11 mouse cellular contexts compared by ENCODE assay signal in genomic region chr10:68319438-68319837, GRCm38 (mm10). TPM values are rescaled to one million over a fixed set of nuclear protein-coding genes. Genes with fewer than 3 reads are reported as not detected.
DNase-seq lines count a peak whose midpoint lies in the region; ATAC-seq and TF ChIP-seq lines count a peak whose summit lies in the region.
"Had no signal": no experiment of that assay in that cellular context is flagged by ENCODE, and none has a peak within 500 bp of the region (broad histone marks: within the 10 kb centered on the region; RNA-seq: fewer than 3 reads in every experiment).

No protein-coding gene starts in this region.

- WGBS in kidney, postnatal 0 days = 38% methylated on average over 6 of the region's 6 CpGs
- 53% methylated on average over 6 of the region's 6 CpGs for WGBS in embryonic facial prominence, embryonic 14.5 days
- WGBS in heart, embryonic 10.5 days = 48% methylated on average over 6 of the region's 6 CpGs
- 51% methylated on average over 6 of the region's 6 CpGs for WGBS in limb, embryonic 12.5 days
- 69% methylated on average over 6 of the region's 6 CpGs for WGBS in midbrain, embryonic 13.5 days

- H3K36me3 ChIP-seq in kidney, postnatal 0 days (ENCODE audit: insufficient read depth, low read length) = no peaks in the 10 kb centered on the region
- H3K36me3 ChIP-seq in embryonic facial prominence, embryonic 14.5 days (ENCODE audit: control insufficient read depth, insufficient read depth, low read length) = no peaks in the 10 kb centered on the region
- no peaks in the 10 kb centered on the region for H3K36me3 ChIP-seq in heart, embryonic 10.5 days
- H3K36me3 ChIP-seq in limb, embryonic 12.5 days = no peaks in the 10 kb centered on the region
- no peaks in the 10 kb centered on the region for H3K36me3 ChIP-seq in midbrain, embryonic 13.5 days
- H3K36me3 ChIP-seq: forebrain, embryonic 15.5 days; limb, embryonic 15.5 days had no signal

- no peak for TF ChIP-seq CTCF in kidney, postnatal 0 days (IDR thresholded peaks at IDR 0.05; ENCODE audit: low read depth)

- no peaks in the 10 kb centered on the region for H3K9me3 ChIP-seq in kidney, postnatal 0 days (replicated peaks; ENCODE audit: low read length)
- no peaks in the 10 kb centered on the region for H3K9me3 ChIP-seq in embryonic facial prominence, embryonic 14.5 days (ENCODE audit: control insufficient read depth, low read length)
- no peaks in the 10 kb centered on the region for H3K9me3 ChIP-seq in heart, embryonic 10.5 days
- H3K9me3 ChIP-seq in limb, embryonic 12.5 days = no peaks in the 10 kb centered on the region
- H3K9me3 ChIP-seq in midbrain, embryonic 13.5 days = no peaks in the 10 kb centered on the region
- H3K9me3 ChIP-seq: forebrain, embryonic 15.5 days; limb, embryonic 15.5 days had no signal

- no peak overlapping the region for H3K4me2 ChIP-seq in kidney, postnatal 0 days (ENCODE audit: low read length)
- no peak overlapping the region for H3K4me2 ChIP-seq in embryonic facial prominence, embryonic 14.5 days (ENCODE audit: low read depth, low read length)
- no peak overlapping the region for H3K4me2 ChIP-seq in limb, embryonic 12.5 days
- no peak overlapping the region for H3K4me2 ChIP-seq in midbrain, embryonic 13.5 days (replicated peaks)
- H3K4me2 ChIP-seq: forebrain, embryonic 15.5 days; limb, embryonic 15.5 days had no signal

- no peak for ATAC-seq in kidney, postnatal 0 days (replicated peaks; ENCODE audit: low FRiP score, low read depth)
- no peak for ATAC-seq in embryonic facial prominence, embryonic 14.5 days (ENCODE audit: low read depth)
- no peak for ATAC-seq in limb, embryonic 12.5 days (ENCODE audit: insufficient number of reproducible peaks, insufficient read depth, low FRiP score, low TSS enrichment, low read depth)
- ATAC-seq in midbrain, embryonic 13.5 days = no peak
- ATAC-seq: forebrain, embryonic 15.5 days had no signal

- DNase-seq in kidney, postnatal 0 days (ENCODE audit: low spot score) = no peak
- no peak for DNase-seq in kidney, postnatal 25 days
- peak; percentile 37 for DNase-seq in embryonic facial prominence, embryonic 14.5 days (ENCODE audit: low spot score)
- no peak for DNase-seq in heart, embryonic 10.5 days (ENCODE audit: low spot score)
- no peak for DNase-seq in neural tube, embryonic 10.5 days (ENCODE audit: extremely low spot score, low spot score)
- no peak for DNase-seq in frontal cortex, adult 2 months (ENCODE audit: extremely low spot score in 1 of 2, low spot score in 1 of 2)
- DNase-seq: thymus, postnatal 4 days had no signal

- no peaks in the 10 kb centered on the region for H3K27me3 ChIP-seq in kidney, postnatal 0 days (ENCODE audit: insufficient read depth, low read length)
- H3K27me3 ChIP-seq in embryonic facial prominence, embryonic 14.5 days (replicated peaks; ENCODE audit: control insufficient read depth, insufficient read depth, low read length) = no peaks in the 10 kb centered on the region
- H3K27me3 ChIP-seq in heart, embryonic 10.5 days (ENCODE audit: insufficient read depth, poor library complexity, severe bottlenecking) = no peaks in the 10 kb centered on the region
- no peaks in the 10 kb centered on the region for H3K27me3 ChIP-seq in limb, embryonic 12.5 days
- H3K27me3 ChIP-seq in midbrain, embryonic 13.5 days = no peaks in the 10 kb centered on the region
- H3K27me3 ChIP-seq: forebrain, embryonic 15.5 days; limb, embryonic 15.5 days had no signal

- H3K4me3 ChIP-seq in kidney, postnatal 0 days (replicated peaks; ENCODE audit: low read depth, low read length) = no peak overlapping the region
- no peak overlapping the region for H3K4me3 ChIP-seq in embryonic facial prominence, embryonic 14.5 days (ENCODE audit: low read depth, low read length)
- H3K4me3 ChIP-seq in heart, embryonic 10.5 days = no peak overlapping the region
- no peak overlapping the region for H3K4me3 ChIP-seq in limb, embryonic 12.5 days (replicated peaks)
- H3K4me3 ChIP-seq in midbrain, embryonic 13.5 days (replicated peaks) = no peak overlapping the region
- H3K4me3 ChIP-seq: forebrain, embryonic 15.5 days; limb, embryonic 15.5 days had no signal

- H3K27ac ChIP-seq in kidney, postnatal 0 days = peak overlapping the region; percentile 81
- H3K27ac ChIP-seq in embryonic facial prominence, embryonic 14.5 days (replicated peaks; ENCODE audit: low read depth, low read length) = peak overlapping the region; percentile 35
- peak overlapping the region; percentile 83 for H3K27ac ChIP-seq in heart, embryonic 10.5 days
- peak overlapping the region; percentile 36; the same call in 1 of the 2 replicates for H3K27ac ChIP-seq in limb, embryonic 12.5 days
- H3K27ac ChIP-seq in midbrain, embryonic 13.5 days = no peak overlapping the region
- H3K27ac ChIP-seq: forebrain, embryonic 15.5 days; limb, embryonic 15.5 days had no signal

- H3K9ac ChIP-seq in kidney, postnatal 0 days (ENCODE audit: low read depth, low read length) = no peak overlapping the region
- no peak overlapping the region for H3K9ac ChIP-seq in embryonic facial prominence, embryonic 14.5 days (ENCODE audit: low read depth, low read length)
- no peak overlapping the region for H3K9ac ChIP-seq in limb, embryonic 12.5 days (replicated peaks)
- H3K9ac ChIP-seq in midbrain, embryonic 13.5 days (replicated peaks) = no peak overlapping the region
- H3K9ac ChIP-seq: forebrain, embryonic 15.5 days; limb, embryonic 15.5 days had no signal

- H3K4me1 ChIP-seq in kidney, postnatal 0 days (replicated peaks; ENCODE audit: insufficient read depth, low read length) = 0 out of 2 replicates have a peak, but pooled peaks cover 7% of the 10 kb centered on the region
- H3K4me1 ChIP-seq in embryonic facial prominence, embryonic 14.5 days (ENCODE audit: control insufficient read depth, insufficient read depth, low read length) = peaks cover 11% of the 10 kb centered on the region
- H3K4me1 ChIP-seq in heart, embryonic 10.5 days = peaks cover 14% of the 10 kb centered on the region
- peaks cover 26% of the 10 kb centered on the region for H3K4me1 ChIP-seq in limb, embryonic 12.5 days (replicated peaks)
- no peaks in the 10 kb centered on the region for H3K4me1 ChIP-seq in midbrain, embryonic 13.5 days (replicated peaks)
- H3K4me1 ChIP-seq: forebrain, embryonic 15.5 days had no signal

RNA-seq across cellular contexts. Expression of gene Arid5b, which starts 40.9 kb away (rescaled TPM):
- polyA plus RNA-seq in kidney, postnatal 0 days (2015; fragmentation: Nextera tagmentation; extraction: Ambion mirVana) = 30.3 and 31.1 TPM in 2 replicates
- 34.4 and 34.6 TPM in 2 replicates for polyA plus RNA-seq in embryonic facial prominence, embryonic 14.5 days (2014; fragmentation: Nextera tagmentation; extraction: Ambion mirVana)
- polyA plus RNA-seq in heart, embryonic 10.5 days (2016; fragmentation: Nextera tagmentation; extraction: Ambion mirVana) = 12.4 and 18.2 TPM in 2 replicates
- polyA plus RNA-seq in limb, embryonic 12.5 days (2016; fragmentation: Nextera tagmentation; extraction: Ambion mirVana) = 45.2 and 48.0 TPM in 2 replicates
- polyA plus RNA-seq in midbrain, embryonic 13.5 days (2015; fragmentation: Nextera tagmentation; extraction: Ambion mirVana) = 18.0 and 20.5 TPM in 2 replicates
- polyA plus RNA-seq in frontal cortex, adult 2 months (2012; rRNA removed) = 8.3 and 9.1 TPM in 2 replicates
